Mouse (Mus musculus) embryonic facial prominence, embryonic 11.5 days (tissue): ENCODE data around the gene Slit3. TPM values are rescaled to one million over a fixed set of nuclear protein-coding genes. Genes with fewer than 3 reads are reported as not detected.
A peak's percentile ranks its signal among the peaks of the same experiment; 100 is the strongest.

Experiments used
- ATAC-seq: fragments of 200-750 bp; cut with Nextera tagmentation; replicated peaks from 2 replicates; pipeline ENCODE4 v1.8.0; 2017; ENCODE audit warnings: low read depth; ENCODE audit not compliant: insufficient number of reproducible peaks, low FRiP score, low TSS enrichment
- DNase-seq: peaks from one replicate; pipeline ENCODE4 v3.0.0-alpha.2; 2015; ENCODE audit warnings: low spot score
- H3K27ac ChIP-seq: fragments of 300-500 bp; sonication (generic); replicated peaks from 2 replicates; pipeline ENCODE4 v1.5.1; 2014; ENCODE audit warnings: mild to moderate bottlenecking, low read depth, low read length, control low read depth
- H3K27me3 ChIP-seq: fragments of 300-500 bp; sonication (generic); 2 replicates; pipeline ENCODE4 v1.6.1; 2014; ENCODE audit warnings: mild to moderate bottlenecking, low read length, moderate library complexity, mixed read lengths; ENCODE audit not compliant: control insufficient read depth, insufficient read depth
- H3K36me3 ChIP-seq: fragments of 300-500 bp; sonication (generic); replicated peaks from 2 replicates; pipeline ENCODE4 v1.6.1; 2014; ENCODE audit warnings: low read depth, mild to moderate bottlenecking, low read length, moderate library complexity, mixed read lengths; ENCODE audit not compliant: control insufficient read depth, insufficient read depth
- H3K4me1 ChIP-seq: fragments of 300-500 bp; sonication (generic); 2 replicates; pipeline ENCODE4 v1.6.1; 2014; ENCODE audit warnings: low read length, mixed read lengths; ENCODE audit not compliant: control insufficient read depth, insufficient read depth
- H3K4me2 ChIP-seq: fragments of 300-500 bp; sonication (generic); 2 replicates; pipeline ENCODE4 v1.6.1; 2014; ENCODE audit warnings: low read depth, mild to moderate bottlenecking, control low read depth, low read length, moderate library complexity
- H3K4me3 ChIP-seq: fragments of 300-500 bp; sonication (generic); 2 replicates; pipeline ENCODE4 v1.5.1; 2014; ENCODE audit warnings: low read depth, low read length, control low read depth
- H3K9ac ChIP-seq: fragments of 300-500 bp; sonication (generic); replicated peaks from 2 replicates; pipeline ENCODE4 v1.6.1; 2014; ENCODE audit warnings: mild to moderate bottlenecking, control low read depth, low read length
- H3K9me3 ChIP-seq: fragments of 300-500 bp; sonication (generic); replicated peaks from 2 replicates; pipeline ENCODE4 v1.6.1; 2016; ENCODE audit warnings: mild to moderate bottlenecking, low read length, inconsistent platforms, mixed read lengths; ENCODE audit not compliant: control insufficient read depth
- WGBS: fragments of 180-500 bp; shearing (Covaris S2); extraction: QIAGEN DNeasy Blood & Tissue Kit; methylation state at CpG from one replicate; pipeline ENCODE4 v1.1.7; 2014; 5-methylcytosine and 5-hydroxymethylcytosine counted together
- polyA plus RNA-seq: library from polyadenylated mRNA; unstranded; fragments of >200 nt; fragmentation: Nextera tagmentation; extraction: Ambion mirVana; gene quantifications from 2 replicates; pipeline ENCODE4 v1.2.1, GENCODE M21; 2014

Slit3 gene
- polyA plus RNA-seq, 1 experiment from 2014 or later, result 10.5 TPM

GRCm38 (mm10) chr11:35679976-35680375 lies 559.0 kb downstream of the Slit3 start:
- Histone ChIP-seq H3K9me3 (no peaks in the 10 kb centered on the region), H3K27ac (no peak overlapping the region), H3K27me3 (no peaks in the 10 kb centered on the region), H3K4me3 (no peak overlapping the region), H3K36me3 (no peaks in the 10 kb centered on the region), H3K4me2 (no peak overlapping the region), H3K4me1 (no peaks in the 10 kb centered on the region), H3K9ac (no peak overlapping the region)
- 83% methylated on average over 5 of the region's 5 CpGs for WGBS
- DNase-seq (no peak), ATAC-seq (no peak)

- DNase-seq, result no peak
- Histone ChIP-seq H3K27me3 (no peaks in the 10 kb centered on the region), H3K27ac (no peak overlapping the region), H3K4me1 (no peaks in the 10 kb centered on the region), H3K4me2 (no peak overlapping the region), H3K9me3 (no peaks in the 10 kb centered on the region), H3K36me3 (no peaks in the 10 kb centered on the region), H3K4me3 (no peak overlapping the region), H3K9ac (no peak overlapping the region)
- ATAC-seq, result no peak
- 92% methylated on average over 6 of the region's 6 CpGs for WGBS
Measured at GRCm38 (mm10) chr11:35687316-35687715, 566.3 kb downstream of the Slit3 start.

- Histone ChIP-seq H3K27ac (no peak overlapping the region), H3K4me1 (no peaks in the 10 kb centered on the region), H3K27me3 (no peaks in the 10 kb centered on the region), H3K4me2 (no peak overlapping the region), H3K4me3 (no peak overlapping the region), H3K36me3 (no peaks in the 10 kb centered on the region), H3K9ac (no peak overlapping the region), H3K9me3 (no peaks in the 10 kb centered on the region)
- 69% methylated on average over 7 of the region's 7 CpGs for WGBS
- DNase-seq (no peak), ATAC-seq (no peak)
Measured at GRCm38 (mm10) chr11:35690515-35691281, 569.7 kb downstream of the Slit3 start.

- Histone ChIP-seq H3K27me3 (no peaks in the 10 kb centered on the region), H3K27ac (no peak overlapping the region), H3K4me3 (no peak overlapping the region), H3K9ac (no peak overlapping the region), H3K36me3 (no peaks in the 10 kb centered on the region), H3K9me3 (no peaks in the 10 kb centered on the region), H3K4me1 (no peaks in the 10 kb centered on the region), H3K4me2 (no peak overlapping the region)
- ATAC-seq (0 out of 2 replicates have a peak, but pooled peaks have one; percentile 56), DNase-seq (peak; percentile 83)
- WGBS, result 11% methylated on average over 5 of the region's 5 CpGs
Measured at GRCm38 (mm10) chr11:35693136-35693535, 572.1 kb downstream of the Slit3 start.

- Histone ChIP-seq H3K9me3 (no peaks in the 10 kb centered on the region), H3K27me3 (no peaks in the 10 kb centered on the region), H3K36me3 (no peaks in the 10 kb centered on the region), H3K4me2 (no peak overlapping the region), H3K4me1 (no peaks in the 10 kb centered on the region), H3K9ac (no peak overlapping the region), H3K4me3 (no peak overlapping the region), H3K27ac (no peak overlapping the region)
- 0 out of 2 replicates have a peak, but pooled peaks have one; percentile 17 for ATAC-seq
- DNase-seq, result no peak
- WGBS, result 85% methylated on average over 7 of the region's 7 CpGs
Measured at GRCm38 (mm10) chr11:35693625-35694024, 572.6 kb downstream of the Slit3 start.

- H3K36me3 ChIP-seq, result no peaks in the 10 kb centered on the region
Measured at GRCm38 (mm10) chr11:35697476-35697875, 576.5 kb downstream of the Slit3 start.

GRCm38 (mm10) chr11:35698901-35699300 lies 577.9 kb downstream of the Slit3 start:
- no peak for ATAC-seq
- H3K4me1 ChIP-seq, result no peaks in the 10 kb centered on the region

More at GRCm38 (mm10) chr11:35697476-35697875, 576.5 kb downstream of the Slit3 start:
- Histone ChIP-seq H3K27ac (no peak overlapping the region), H3K9ac (no peak overlapping the region), H3K4me2 (no peak overlapping the region), H3K4me3 (no peak overlapping the region), H3K9me3 (no peaks in the 10 kb centered on the region), H3K4me1 (no peaks in the 10 kb centered on the region), H3K27me3 (no peaks in the 10 kb centered on the region)
- 88% methylated on average over 7 of the region's 7 CpGs for WGBS
- no peak for ATAC-seq
- DNase-seq, result no peak

GRCm38 (mm10) chr11:35703471-35703870 lies 582.4 kb downstream of the Slit3 start:
- 72% methylated on average over 4 of the region's 4 CpGs for WGBS
- Histone ChIP-seq H3K9ac (no peak overlapping the region), H3K27me3 (no peaks in the 10 kb centered on the region), H3K4me1 (no peaks in the 10 kb centered on the region), H3K4me3 (no peak overlapping the region), H3K4me2 (no peak overlapping the region), H3K36me3 (peaks cover 2% of the 10 kb centered on the region; the same call in 1 of the 2 replicates), H3K27ac (no peak overlapping the region), H3K9me3 (no peaks in the 10 kb centered on the region)
- no peak for DNase-seq
- ATAC-seq, result no peak

More at GRCm38 (mm10) chr11:35698901-35699300, 577.9 kb downstream of the Slit3 start:
- no peaks in the 10 kb centered on the region; the same call in 1 of the 2 replicates for H3K36me3 ChIP-seq
- H3K4me2 ChIP-seq, result no peak overlapping the region
- H3K9me3 ChIP-seq, result no peaks in the 10 kb centered on the region
- 91% methylated on average over 5 of the region's 5 CpGs for WGBS
- H3K27ac ChIP-seq, result no peak overlapping the region
- H3K27me3 ChIP-seq, result no peaks in the 10 kb centered on the region
- no peak overlapping the region for H3K4me3 ChIP-seq
- no peak for DNase-seq
- no peak overlapping the region for H3K9ac ChIP-seq
